Mouse (Mus musculus) lung, embryonic 15.5 days (tissue): Measurements from ENCODE around the gene Mettl8. TPM values are rescaled to one million over a fixed set of nuclear protein-coding genes. Genes with fewer than 3 reads are reported as not detected.
A peak's percentile ranks its signal among the peaks of the same experiment; 100 is the strongest.

ENCODE experiments used
- ATAC-seq: fragments of 200-750 bp; cut with Nextera tagmentation; 2 replicates; pipeline ENCODE4 v1.8.0; 2017; ENCODE audit warnings: moderate number of reproducible peaks, borderline replicate concordance; ENCODE audit not compliant: low FRiP score, low TSS enrichment; ENCODE audit errors: extremely low read depth
- H3K27ac ChIP-seq: fragments of 300-500 bp; sonication (generic); 2 replicates; pipeline ENCODE4 v1.5.1; 2015; ENCODE audit warnings: moderate library complexity, mild to moderate bottlenecking, inconsistent platforms
- H3K27me3 ChIP-seq: fragments of 300-500 bp; sonication (generic); 2 replicates; pipeline ENCODE4 v1.6.1; 2015; ENCODE audit warnings: inconsistent platforms
- H3K36me3 ChIP-seq: fragments of 300-500 bp; sonication (generic); 2 replicates; pipeline ENCODE4 v1.6.1; 2015; ENCODE audit warnings: inconsistent platforms
- H3K4me1 ChIP-seq: fragments of 300-500 bp; sonication (generic); 2 replicates; pipeline ENCODE4 v1.6.1; 2015; ENCODE audit warnings: inconsistent platforms
- H3K4me2 ChIP-seq: fragments of 300-500 bp; sonication (generic); 2 replicates; pipeline ENCODE4 v1.6.1; 2015; ENCODE audit warnings: inconsistent platforms, mild to moderate bottlenecking, moderate library complexity
- H3K4me3 ChIP-seq: fragments of 300-500 bp; sonication (generic); 2 replicates; pipeline ENCODE4 v1.5.1; 2015; ENCODE audit warnings: mild to moderate bottlenecking, inconsistent platforms
- H3K9ac ChIP-seq: fragments of 300-500 bp; sonication (generic); 2 replicates; pipeline ENCODE4 v1.6.1; 2015; ENCODE audit warnings: inconsistent platforms
- H3K9me3 ChIP-seq: fragments of 300-500 bp; sonication (generic); 2 replicates; pipeline ENCODE4 v1.6.1; 2016; ENCODE audit warnings: inconsistent platforms
- WGBS: fragments of 180-500 bp; shearing (Covaris S2); methylation state at CpG from one replicate; pipeline ENCODE4 v1.1.7; 2015; 5-methylcytosine and 5-hydroxymethylcytosine counted together
- polyA plus RNA-seq: library from polyadenylated mRNA; unstranded; fragments of >200 nt; fragmentation: Nextera tagmentation; extraction: Ambion mirVana; gene quantifications from 2 replicates; pipeline ENCODE4 v1.2.1, GENCODE M21; 2015

The Mettl8 gene
- polyA plus RNA-seq, 1 experiment from 2014 or later = 16.5 TPM

- peaks cover 18% of the 10 kb centered on the region; the same call in 1 of the 2 replicates for H3K4me1 ChIP-seq
- H3K27me3 ChIP-seq = no peaks in the 10 kb centered on the region
- no peak overlapping the region for H3K9ac ChIP-seq
- WGBS = 59% methylated on average over 14 of the region's 14 CpGs
- no peak overlapping the region for H3K27ac ChIP-seq
- H3K9me3 ChIP-seq = no peaks in the 10 kb centered on the region
- no peak overlapping the region for H3K4me3 ChIP-seq
- H3K4me2 ChIP-seq = peak overlapping the region; percentile 37
- ATAC-seq = no peak
- H3K36me3 ChIP-seq = no peaks in the 10 kb centered on the region
Measured at GRCm38 (mm10) chr2:70940826-70941225, 114.6 kb downstream of the Mettl8 start.

GRCm38 (mm10) chr2:70938844-70939494 is 116.4 kb downstream of the Mettl8 start:
- no peak for ATAC-seq
- Histone ChIP-seq H3K4me1 (peaks cover 14% of the 10 kb centered on the region; the same call in 1 of the 2 replicates), H3K36me3 (no peaks in the 10 kb centered on the region), H3K27ac (no peak overlapping the region), H3K27me3 (no peaks in the 10 kb centered on the region), H3K4me2 (no peak overlapping the region), H3K9ac (no peak overlapping the region), H3K4me3 (no peak overlapping the region), H3K9me3 (no peaks in the 10 kb centered on the region)
- 81% methylated on average over 21 of the region's 21 CpGs for WGBS

GRCm38 (mm10) chr2:70934772-70935171 is 120.6 kb downstream of the Mettl8 start:
- no peak overlapping the region for H3K4me2 ChIP-seq
- no peak overlapping the region for H3K4me3 ChIP-seq
- no peak for ATAC-seq
- H3K27me3 ChIP-seq = no peaks in the 10 kb centered on the region
- no peak overlapping the region for H3K9ac ChIP-seq
- H3K9me3 ChIP-seq = no peaks in the 10 kb centered on the region
- no peak overlapping the region for H3K27ac ChIP-seq
- H3K36me3 ChIP-seq = no peaks in the 10 kb centered on the region
- WGBS = 70% methylated on average over 8 of the region's 8 CpGs
- H3K4me1 ChIP-seq = no peaks in the 10 kb centered on the region

GRCm38 (mm10) chr2:70933516-70933915 is 121.9 kb downstream of the Mettl8 start:
- Histone ChIP-seq H3K4me1 (no peaks in the 10 kb centered on the region), H3K4me3 (no peak overlapping the region), H3K27ac (no peak overlapping the region), H3K9me3 (no peaks in the 10 kb centered on the region), H3K9ac (no peak overlapping the region), H3K27me3 (no peaks in the 10 kb centered on the region), H3K36me3 (no peaks in the 10 kb centered on the region), H3K4me2 (no peak overlapping the region)
- ATAC-seq = no peak
- 91% methylated on average over 1 of the region's 1 CpGs for WGBS

- no peak overlapping the region for H3K9ac ChIP-seq
- no peak overlapping the region for H3K4me2 ChIP-seq
- H3K36me3 ChIP-seq = no peaks in the 10 kb centered on the region
- H3K4me3 ChIP-seq = no peak overlapping the region
- H3K27ac ChIP-seq = no peak overlapping the region
- no peaks in the 10 kb centered on the region for H3K4me1 ChIP-seq
- ATAC-seq = no peak
- 60% methylated on average over 4 of the region's 4 CpGs for WGBS
- no peaks in the 10 kb centered on the region for H3K9me3 ChIP-seq
- no peaks in the 10 kb centered on the region for H3K27me3 ChIP-seq
Measured at GRCm38 (mm10) chr2:70932965-70933364, 122.4 kb downstream of the Mettl8 start.

- H3K4me3 ChIP-seq = no peak overlapping the region
- 71% methylated on average over 11 of the region's 11 CpGs for WGBS
- no peak overlapping the region for H3K9ac ChIP-seq
- no peak overlapping the region for H3K27ac ChIP-seq
- H3K27me3 ChIP-seq = no peaks in the 10 kb centered on the region
- no peaks in the 10 kb centered on the region for H3K9me3 ChIP-seq
- H3K36me3 ChIP-seq = no peaks in the 10 kb centered on the region
- no peak overlapping the region for H3K4me2 ChIP-seq
- no peaks in the 10 kb centered on the region for H3K4me1 ChIP-seq
- ATAC-seq = no peak
Measured at GRCm38 (mm10) chr2:70930631-70931288, 124.6 kb downstream of the Mettl8 start.

GRCm38 (mm10) chr2:70929714-70930113 is 125.7 kb downstream of the Mettl8 start:
- no peaks in the 10 kb centered on the region for H3K9me3 ChIP-seq

GRCm38 (mm10) chr2:70924049-70924448 is 131.3 kb downstream of the Mettl8 start:
- Histone ChIP-seq H3K36me3 (no peaks in the 10 kb centered on the region), H3K4me3 (no peak overlapping the region), H3K4me1 (0 out of 2 replicates have a peak, but pooled peaks cover 6% of the 10 kb centered on the region), H3K27ac (no peak overlapping the region), H3K9ac (no peak overlapping the region), H3K4me2 (no peak overlapping the region), H3K9me3 (no peaks in the 10 kb centered on the region), H3K27me3 (no peaks in the 10 kb centered on the region)
- no peak for ATAC-seq
- WGBS = 73% methylated on average over 1 of the region's 1 CpGs

More at GRCm38 (mm10) chr2:70929714-70930113, 125.7 kb downstream of the Mettl8 start:
- Histone ChIP-seq H3K4me3 (no peak overlapping the region), H3K4me1 (no peaks in the 10 kb centered on the region), H3K27me3 (no peaks in the 10 kb centered on the region), H3K4me2 (no peak overlapping the region), H3K27ac (no peak overlapping the region), H3K9ac (no peak overlapping the region), H3K36me3 (no peaks in the 10 kb centered on the region)
- WGBS = 76% methylated on average over 11 of the region's 11 CpGs
- no peak for ATAC-seq

- Histone ChIP-seq H3K27me3 (no peaks in the 10 kb centered on the region), H3K36me3 (no peaks in the 10 kb centered on the region), H3K4me1 (0 out of 2 replicates have a peak, but pooled peaks cover 6% of the 10 kb centered on the region), H3K27ac (no peak overlapping the region), H3K9me3 (no peaks in the 10 kb centered on the region), H3K4me2 (peak overlapping the region; percentile 17; the same call in 1 of the 2 replicates), H3K4me3 (no peak overlapping the region), H3K9ac (no peak overlapping the region)
- 65% methylated on average over 6 of the region's 6 CpGs for WGBS
- no peak for ATAC-seq
Measured at GRCm38 (mm10) chr2:70922814-70923213, 132.6 kb downstream of the Mettl8 start.

- no peak overlapping the region for H3K4me2 ChIP-seq
- H3K9me3 ChIP-seq = no peaks in the 10 kb centered on the region
- ATAC-seq = no peak
- H3K4me3 ChIP-seq = no peak overlapping the region
- H3K27me3 ChIP-seq = no peaks in the 10 kb centered on the region
- H3K36me3 ChIP-seq = no peaks in the 10 kb centered on the region
- WGBS = 30% methylated on average over 8 of the region's 8 CpGs
- H3K9ac ChIP-seq = no peak overlapping the region
- no peak overlapping the region for H3K27ac ChIP-seq
- 0 out of 2 replicates have a peak, but pooled peaks cover 6% of the 10 kb centered on the region for H3K4me1 ChIP-seq
Measured at GRCm38 (mm10) chr2:70920937-70921596, 134.3 kb downstream of the Mettl8 start.

GRCm38 (mm10) chr2:70919913-70920522 is 135.4 kb downstream of the Mettl8 start:
- WGBS = 65% methylated on average over 2 of the region's 2 CpGs
- Histone ChIP-seq H3K27me3 (no peaks in the 10 kb centered on the region), H3K4me3 (no peak overlapping the region), H3K36me3 (no peaks in the 10 kb centered on the region), H3K9ac (no peak overlapping the region), H3K9me3 (no peaks in the 10 kb centered on the region), H3K4me1 (0 out of 2 replicates have a peak, but pooled peaks cover 6% of the 10 kb centered on the region), H3K27ac (no peak overlapping the region), H3K4me2 (no peak overlapping the region)
- no peak for ATAC-seq
